In genomic region chr10:45511764-45512163, GRCm38 (mm10) we compare ENCODE assay signal across 18 mouse cellular contexts. TPM values are rescaled to one million over a fixed set of nuclear protein-coding genes. Genes with fewer than 3 reads are reported as not detected.
DNase-seq lines count a peak whose midpoint lies in the region; ATAC-seq and TF ChIP-seq lines count a peak whose summit lies in the region.
"Had no signal": no experiment of that assay in that cellular context is flagged by ENCODE, and none has a peak within 500 bp of the region (broad histone marks: within the 10 kb centered on the region; RNA-seq: fewer than 3 reads in every experiment).

No protein-coding gene starts in this region.

- TF ChIP-seq POLR2A in CH12.LX (IDR thresholded peaks at IDR 0.05; ENCODE audit: low read depth, low read length), result no peak

- no peak for DNase-seq in gastrocnemius, adult 2 months
- no peak for DNase-seq in gastrocnemius, postnatal 25 days
- no peak for DNase-seq in liver, postnatal 0 days
- DNase-seq in CH12.LX (ENCODE audit: extremely low read depth), result no peak
- peak; percentile 28 for DNase-seq in brain, adult 2 months (ENCODE audit: low read depth, low spot score)
- DNase-seq in ovary, postnatal 10 days (ENCODE audit: low spot score), result no peak
- DNase-seq: cerebellum, adult 11 months; gastrocnemius, postnatal 36 days; kidney, adult 2 months; kidney, postnatal 36 days; layer of hippocampus, postnatal 36 days; lung, postnatal 4 days; right cerebral cortex, postnatal 25 days had no signal

- TF ChIP-seq EP300 in liver, postnatal 0 days (IDR thresholded peaks at IDR 0.05; ENCODE audit: low read depth), result no peak
- no peak for TF ChIP-seq EP300 in CH12.LX (IDR thresholded peaks at IDR 0.05; ENCODE audit: low read length)

- no peak overlapping the region for H3K4me2 ChIP-seq in liver, postnatal 0 days (ENCODE audit: low read depth, low read length)
- H3K4me2 ChIP-seq in liver, embryonic 12.5 days, result no peak overlapping the region
- H3K4me2 ChIP-seq in CH12.LX (ENCODE audit: insufficient read depth, low read depth, poor library complexity, severe bottlenecking), result no peak overlapping the region
- H3K4me2 ChIP-seq: heart, embryonic 13.5 days; hindbrain, embryonic 13.5 days; midbrain, embryonic 12.5 days had no signal

- H3K4me1 ChIP-seq in liver, postnatal 0 days (ENCODE audit: insufficient read depth), result no peaks in the 10 kb centered on the region
- H3K4me1 ChIP-seq in liver, embryonic 12.5 days, result no peaks in the 10 kb centered on the region
- no peaks in the 10 kb centered on the region for H3K4me1 ChIP-seq in CH12.LX (ENCODE audit: control insufficient read depth in 1 of 2, insufficient read depth in 2 of 2)
- H3K4me1 ChIP-seq: heart, embryonic 13.5 days; hindbrain, embryonic 13.5 days; midbrain, embryonic 12.5 days had no signal

- ATAC-seq in liver, postnatal 0 days, result no peak
- no peak for ATAC-seq in liver, embryonic 12.5 days

- peak; percentile 39 for TF ChIP-seq RAD21 in CH12.LX (IDR thresholded peaks at IDR 0.05; ENCODE audit: low read depth, low read length)

- WGBS in liver, postnatal 0 days (ENCODE audit: insufficient replicate concordance), result 50% methylated on average over 2 of the region's 2 CpGs
- WGBS in liver, embryonic 12.5 days (ENCODE audit: insufficient replicate concordance), result 52% methylated on average over 2 of the region's 2 CpGs

- H3K4me3 ChIP-seq in gastrocnemius, adult 2 months, result no peak overlapping the region
- H3K4me3 ChIP-seq in liver, postnatal 0 days (ENCODE audit: low read depth, low read length), result no peak overlapping the region
- no peak overlapping the region for H3K4me3 ChIP-seq in liver, embryonic 12.5 days
- H3K4me3 ChIP-seq in CH12.LX (replicated peaks in 1 of 3; ENCODE audit: low read depth in 2 of 3, low read length in 2 of 3, poor library complexity in 1 of 3), result no peak overlapping the region
- H3K4me3 ChIP-seq: heart, embryonic 13.5 days; hindbrain, embryonic 13.5 days; midbrain, embryonic 12.5 days had no signal

- H3K9ac ChIP-seq in liver, postnatal 0 days (replicated peaks), result no peak overlapping the region
- no peak overlapping the region for H3K9ac ChIP-seq in liver, embryonic 12.5 days
- H3K9ac ChIP-seq in CH12.LX (ENCODE audit: insufficient read depth, low read depth), result no peak overlapping the region
- H3K9ac ChIP-seq: heart, embryonic 13.5 days; hindbrain, embryonic 13.5 days; liver, embryonic 14.5 days; midbrain, embryonic 12.5 days had no signal

- in situ Hi-C loops in CH12.LX (cut with MboI; ENCODE audit: low pct_ligation_motif_present, low pct_unique_long_range_greater_than_20kb, low sequenced_read_pairs), result no loop called here

- H3K27ac ChIP-seq in gastrocnemius, adult 2 months, result no peak overlapping the region
- no peak overlapping the region for H3K27ac ChIP-seq in liver, postnatal 0 days (ENCODE audit: low read depth)
- H3K27ac ChIP-seq in liver, embryonic 12.5 days, result no peak overlapping the region
- no peak overlapping the region for H3K27ac ChIP-seq in CH12.LX (ENCODE audit: insufficient read depth, low read depth)
- H3K27ac ChIP-seq: heart, embryonic 13.5 days; hindbrain, embryonic 13.5 days; liver, embryonic 14.5 days; midbrain, embryonic 12.5 days had no signal

- intact Hi-C loops in gastrocnemius, adult 2 months (cut with DNase I), result no loop called here

- no peaks in the 10 kb centered on the region for H3K9me3 ChIP-seq in liver, postnatal 0 days (ENCODE audit: low read length)
- H3K9me3 ChIP-seq in liver, embryonic 12.5 days (replicated peaks), result no peaks in the 10 kb centered on the region
- no peaks in the 10 kb centered on the region for H3K9me3 ChIP-seq in CH12.LX (replicated peaks; ENCODE audit: low read length)
- H3K9me3 ChIP-seq: heart, embryonic 13.5 days; hindbrain, embryonic 13.5 days; midbrain, embryonic 12.5 days had no signal

- dilution Hi-C loops in CH12.LX (cut with MboI; ENCODE audit: extremely low pct_ligation_motif_present, extremely low pct_unique_long_range_greater_than_20kb, low sequenced_read_pairs), result no loop called here

- peak; percentile 36 for TF ChIP-seq CTCF in gastrocnemius, adult 2 months (IDR thresholded peaks at IDR 0.05)
- 0 out of 2 replicates have a peak, but pooled peaks have one; percentile 19 for TF ChIP-seq CTCF in liver, postnatal 0 days (IDR thresholded peaks at IDR 0.05; ENCODE audit: low read depth)
- peak in 1 of 2 experiments; percentile 52; a peak in 2 of 4 replicates for TF ChIP-seq CTCF in CH12.LX (conservative IDR thresholded peaks at IDR 0.05 in 1 of 2, IDR thresholded peaks at IDR 0.05 in 1 of 2; ENCODE audit: low read depth in 2 of 2, low read length in 2 of 2)

- H3K27me3 ChIP-seq in liver, postnatal 0 days (ENCODE audit: insufficient read depth, low read length), result no peaks in the 10 kb centered on the region
- H3K27me3 ChIP-seq in liver, embryonic 12.5 days (replicated peaks), result no peaks in the 10 kb centered on the region
- H3K27me3 ChIP-seq in CH12.LX (replicated peaks), result no peaks in the 10 kb centered on the region
- H3K27me3 ChIP-seq: heart, embryonic 13.5 days; hindbrain, embryonic 13.5 days; midbrain, embryonic 12.5 days had no signal

- no peaks in the 10 kb centered on the region for H3K79me2 ChIP-seq in CH12.LX (replicated peaks; ENCODE audit: control insufficient read depth, extremely low read depth, insufficient read depth, poor library complexity, severe bottlenecking)

- H3K36me3 ChIP-seq in liver, postnatal 0 days (replicated peaks; ENCODE audit: insufficient read depth, low read length), result no peaks in the 10 kb centered on the region
- no peaks in the 10 kb centered on the region for H3K36me3 ChIP-seq in liver, embryonic 12.5 days
- H3K36me3 ChIP-seq in CH12.LX (replicated peaks in 1 of 2; ENCODE audit: control insufficient read depth in 1 of 2, insufficient read depth in 1 of 2, low read length in 1 of 2), result no peaks in the 10 kb centered on the region
- H3K36me3 ChIP-seq: heart, embryonic 13.5 days; hindbrain, embryonic 13.5 days; midbrain, embryonic 12.5 days had no signal

TF ChIP-seq in CH12.LX, 34 proteins besides CTCF, POLR2A, EP300 and RAD21:
- TF ChIP-seq NRF1 (IDR thresholded peaks at IDR 0.05; ENCODE audit: low read depth, low read length) (no peak), IRF4 (IDR thresholded peaks at IDR 0.05; ENCODE audit: low read depth, low read length) (no peak), ZMIZ1 (IDR thresholded peaks at IDR 0.05; ENCODE audit: low read depth, low read length) (no peak), MYC (IDR thresholded peaks at IDR 0.05; ENCODE audit: low read depth, low read length) (no peak), ETS1 (conservative IDR thresholded peaks at IDR 0.05; ENCODE audit: low read depth, low read length) (no peak), SMC3 (IDR thresholded peaks at IDR 0.05; ENCODE audit: low read depth, low read length) (peak; percentile 29), MAFK (IDR thresholded peaks at IDR 0.05; ENCODE audit: insufficient replicate concordance, low read length) (no peak), MEF2A (IDR thresholded peaks at IDR 0.05; ENCODE audit: borderline replicate concordance, low read depth, low read length) (no peak)

RNA-seq across cellular contexts. Expression of gene Lin28b, which starts 25.6 kb away (rescaled TPM):
- not detected for total RNA-seq in gastrocnemius, adult 2 months (2021)
- not detected for total RNA-seq in gastrocnemius, postnatal 25 days (2021)
- polyA plus RNA-seq in liver, postnatal 0 days (2015; fragmentation: Nextera tagmentation; extraction: Ambion mirVana), result 1.2 TPM in 2 replicates
- polyA plus RNA-seq in liver, embryonic 12.5 days (2016; fragmentation: Nextera tagmentation; extraction: Ambion mirVana), result 19.4 and 19.8 TPM in 2 replicates
- total RNA-seq in CH12.LX (2012; rRNA removed), result 11.6 and 11.8 TPM in 2 replicates
- 14.1 and 14.9 TPM in 2 replicates for total RNA-seq in CH12.LX (2014; rRNA removed)
- polyA plus RNA-seq in CH12.LX (2012; ENCODE audit: insufficient read length, low read depth), result 9.5 and 10.0 TPM in 2 replicates
- total RNA-seq: gastrocnemius, postnatal 36 days had no signal
- polyA plus RNA-seq: kidney, adult 2 months had no signal

Comparison
In these comparisons a context has a peak if more than half of its experiments do, and no peak if none do; other contexts are left out.
1. RNA of gene Lin28b, which starts 25.6 kb away (total RNA-seq): 11.6 to 14.9 TPM in CH12.LX; not detected in gastrocnemius, adult 2 months and not detected in gastrocnemius, postnatal 25 days; every median in the first group is over 10 times any median in the second.